Mouse (Mus musculus): Measurements from ENCODE around the gene Txnrd2. TPM values are rescaled to one million over a fixed set of nuclear protein-coding genes. Genes with fewer than 3 reads are reported as not detected.
A peak's percentile ranks its signal among the peaks of the same experiment; 100 is the strongest.

Txnrd2 gene
- polyA plus RNA-seq, 1 experiment, result not detected

GRCm38 (mm10) chr16:18480933-18481485, 54.8 kb downstream of the Txnrd2 start:
- H3K27ac ChIP-seq (ENCODE audit: insufficient read depth, low read depth, low read length), result no peak overlapping the region
- 70% methylated on average over 4 of the region's 4 CpGs for WGBS
- peaks cover 16% of the 10 kb centered on the region for H3K4me1 ChIP-seq (ENCODE audit: control insufficient read depth, insufficient read depth, low read length)
- TF ChIP-seq CTCF (IDR thresholded peaks at IDR 0.05; ENCODE audit: insufficient read depth, low read depth, low read length) (no peak), POLR2A (IDR thresholded peaks at IDR 0.05; ENCODE audit: insufficient read depth, low read depth, low read length) (no peak)
- H3K4me3 ChIP-seq (ENCODE audit: insufficient read depth, low read depth, low read length), result no peak overlapping the region

- no peak overlapping the region for H3K4me3 ChIP-seq (ENCODE audit: insufficient read depth, low read depth, low read length)
- peaks cover 16% of the 10 kb centered on the region for H3K4me1 ChIP-seq (ENCODE audit: control insufficient read depth, insufficient read depth, low read length)
- no peak overlapping the region for H3K27ac ChIP-seq (ENCODE audit: insufficient read depth, low read depth, low read length)
- TF ChIP-seq POLR2A (IDR thresholded peaks at IDR 0.05; ENCODE audit: insufficient read depth, low read depth, low read length) (no peak), CTCF (IDR thresholded peaks at IDR 0.05; ENCODE audit: insufficient read depth, low read depth, low read length) (no peak)
- 92% methylated on average over 3 of the region's 3 CpGs for WGBS
Measured at GRCm38 (mm10) chr16:18482431-18482830, 56.2 kb downstream of the Txnrd2 start.

GRCm38 (mm10) chr16:18483839-18484238, 57.7 kb downstream of the Txnrd2 start:
- Histone ChIP-seq H3K4me3 (ENCODE audit: insufficient read depth, low read depth, low read length) (no peak overlapping the region), H3K4me1 (ENCODE audit: control insufficient read depth, insufficient read depth, low read length) (peaks cover 16% of the 10 kb centered on the region), H3K27ac (ENCODE audit: insufficient read depth, low read depth, low read length) (no peak overlapping the region)
- WGBS, result 83% methylated on average over 5 of the region's 5 CpGs
- TF ChIP-seq POLR2A (IDR thresholded peaks at IDR 0.05; ENCODE audit: insufficient read depth, low read depth, low read length), result no peak
- no peak for TF ChIP-seq CTCF (IDR thresholded peaks at IDR 0.05; ENCODE audit: insufficient read depth, low read depth, low read length)

- Histone ChIP-seq H3K27ac (ENCODE audit: insufficient read depth, low read depth, low read length) (no peak overlapping the region), H3K4me3 (ENCODE audit: insufficient read depth, low read depth, low read length) (no peak overlapping the region), H3K4me1 (ENCODE audit: control insufficient read depth, insufficient read depth, low read length) (peaks cover 13% of the 10 kb centered on the region)
- WGBS, result 38% methylated on average over 4 of the region's 4 CpGs
- TF ChIP-seq POLR2A (IDR thresholded peaks at IDR 0.05; ENCODE audit: insufficient read depth, low read depth, low read length) (no peak), CTCF (IDR thresholded peaks at IDR 0.05; ENCODE audit: insufficient read depth, low read depth, low read length) (no peak)
Measured at GRCm38 (mm10) chr16:18484386-18484785, 58.2 kb downstream of the Txnrd2 start.

- Histone ChIP-seq H3K4me1 (ENCODE audit: control insufficient read depth, insufficient read depth, low read length) (0 out of 2 replicates have a peak, but pooled peaks cover 8% of the 10 kb centered on the region), H3K27ac (ENCODE audit: insufficient read depth, low read depth, low read length) (no peak overlapping the region), H3K4me3 (ENCODE audit: insufficient read depth, low read depth, low read length) (no peak overlapping the region)
- WGBS, result 39% methylated on average over 5 of the region's 5 CpGs
- TF ChIP-seq POLR2A (IDR thresholded peaks at IDR 0.05; ENCODE audit: insufficient read depth, low read depth, low read length) (no peak), CTCF (IDR thresholded peaks at IDR 0.05; ENCODE audit: insufficient read depth, low read depth, low read length) (no peak)
Measured at GRCm38 (mm10) chr16:18484794-18485435, 58.7 kb downstream of the Txnrd2 start.

- TF ChIP-seq POLR2A (IDR thresholded peaks at IDR 0.05; ENCODE audit: insufficient read depth, low read depth, low read length) (no peak), CTCF (IDR thresholded peaks at IDR 0.05; ENCODE audit: insufficient read depth, low read depth, low read length) (no peak)
- 98% methylated on average over 2 of the region's 2 CpGs for WGBS
Measured at GRCm38 (mm10) chr16:18486126-18486525, 59.9 kb downstream of the Txnrd2 start.

GRCm38 (mm10) chr16:18490281-18490680, 64.1 kb downstream of the Txnrd2 start:
- H3K27ac ChIP-seq (ENCODE audit: insufficient read depth, low read depth, low read length), result no peak overlapping the region
- whole genome bisulfite sequencing, result 97% methylated on average over 3 of the region's 3 CpGs
- no peak overlapping the region for H3K4me3 ChIP-seq (ENCODE audit: insufficient read depth, low read depth, low read length)
- no peaks in the 10 kb centered on the region for H3K4me1 ChIP-seq (ENCODE audit: control insufficient read depth, insufficient read depth, low read length)
- no peak for TF ChIP-seq CTCF (IDR thresholded peaks at IDR 0.05; ENCODE audit: insufficient read depth, low read depth, low read length)
- no peak for TF ChIP-seq POLR2A (IDR thresholded peaks at IDR 0.05; ENCODE audit: insufficient read depth, low read depth, low read length)

More at GRCm38 (mm10) chr16:18486126-18486525, 59.9 kb downstream of the Txnrd2 start:
- H3K27ac ChIP-seq (ENCODE audit: insufficient read depth, low read depth, low read length), result no peak overlapping the region
- 0 out of 2 replicates have a peak, but pooled peaks cover 8% of the 10 kb centered on the region for H3K4me1 ChIP-seq (ENCODE audit: control insufficient read depth, insufficient read depth, low read length)
- no peak overlapping the region for H3K4me3 ChIP-seq (ENCODE audit: insufficient read depth, low read depth, low read length)

- TF ChIP-seq CTCF (IDR thresholded peaks at IDR 0.05; ENCODE audit: insufficient read depth, low read depth, low read length) (no peak), POLR2A (IDR thresholded peaks at IDR 0.05; ENCODE audit: insufficient read depth, low read depth, low read length) (no peak)
- Histone ChIP-seq H3K4me3 (ENCODE audit: insufficient read depth, low read depth, low read length) (no peak overlapping the region), H3K27ac (ENCODE audit: insufficient read depth, low read depth, low read length) (no peak overlapping the region), H3K4me1 (ENCODE audit: control insufficient read depth, insufficient read depth, low read length) (no peaks in the 10 kb centered on the region)
- WGBS, result 72% methylated on average over 1 of the region's 1 CpGs
Measured at GRCm38 (mm10) chr16:18490894-18491293, 64.7 kb downstream of the Txnrd2 start.

- H3K27ac ChIP-seq (ENCODE audit: insufficient read depth, low read depth, low read length), result peak overlapping the region; percentile 89
- WGBS, result 3% methylated on average over 6 of the region's 6 CpGs
- TF ChIP-seq CTCF (IDR thresholded peaks at IDR 0.05; ENCODE audit: insufficient read depth, low read depth, low read length) (no peak), POLR2A (IDR thresholded peaks at IDR 0.05; ENCODE audit: insufficient read depth, low read depth, low read length) (no peak)
Measured at GRCm38 (mm10) chr16:18497865-18498515, 71.8 kb downstream of the Txnrd2 start.

More at GRCm38 (mm10) chr16:18497865-18498515, 71.8 kb downstream of the Txnrd2 start:
- H3K4me3 ChIP-seq (ENCODE audit: insufficient read depth, low read depth, low read length), result peak overlapping the region; percentile 65
- H3K4me1 ChIP-seq (ENCODE audit: control insufficient read depth, insufficient read depth, low read length), result peaks cover 11% of the 10 kb centered on the region; the same call in 1 of the 2 replicates

Measured in olfactory bulb, adult 2 months (tissue).